Mouse (Mus musculus): Measurements from ENCODE around the gene Lypd6.

DNA sequence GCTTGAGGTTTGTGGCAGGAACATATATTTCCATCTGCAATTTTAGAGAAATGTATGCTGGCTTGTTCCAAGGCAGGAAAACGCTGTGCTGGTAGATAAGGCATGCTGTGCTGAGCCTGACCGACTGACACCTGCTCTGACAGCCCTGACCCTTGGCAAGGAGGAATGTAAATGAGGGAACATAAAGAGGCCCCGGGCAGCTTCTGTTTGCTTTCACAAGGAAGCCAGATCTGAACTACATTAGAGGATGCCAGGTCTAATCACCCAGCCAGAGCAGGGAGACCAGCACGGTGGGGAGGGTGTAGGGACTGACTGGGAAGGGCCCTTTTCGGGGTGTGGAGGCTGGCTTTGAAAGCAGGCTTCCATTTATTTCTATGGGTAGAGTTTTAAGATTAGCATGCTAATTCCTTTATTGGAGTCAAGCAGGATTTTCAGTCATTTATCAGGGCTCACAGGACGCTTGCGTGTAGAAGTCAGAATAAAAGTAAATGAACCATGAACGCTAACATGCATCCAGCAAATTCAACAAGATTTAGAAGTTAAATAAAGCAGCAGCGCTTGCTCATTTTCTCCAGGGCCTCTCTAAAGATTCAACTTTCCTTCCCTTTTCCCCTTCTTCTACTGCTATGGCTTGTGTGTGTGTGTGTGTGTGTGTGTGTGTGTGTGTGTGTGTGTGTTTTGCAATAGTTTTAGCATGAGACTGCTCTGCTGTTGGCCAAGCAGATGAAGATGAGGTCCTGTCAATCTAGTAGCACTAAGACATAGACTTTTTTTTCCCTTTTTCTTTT, 34.3 kb downstream of the Lypd6 start:
- TF ChIP-seq POLR2A (IDR thresholded peaks at IDR 0.05; ENCODE audit: extremely low read depth, insufficient read depth, low read length): no peak
- no peak for TF ChIP-seq CTCF (IDR thresholded peaks at IDR 0.05; ENCODE audit: low read depth, low read length)
